Mouse (Mus musculus): ENCODE measurements around the gene Klhdc1. TPM values are rescaled to one million over a fixed set of nuclear protein-coding genes. Genes with fewer than 3 reads are reported as not detected.

Gene Klhdc1
- polyA plus RNA-seq, 1 experiment from 2014 or later: 20.2 TPM

DNA sequence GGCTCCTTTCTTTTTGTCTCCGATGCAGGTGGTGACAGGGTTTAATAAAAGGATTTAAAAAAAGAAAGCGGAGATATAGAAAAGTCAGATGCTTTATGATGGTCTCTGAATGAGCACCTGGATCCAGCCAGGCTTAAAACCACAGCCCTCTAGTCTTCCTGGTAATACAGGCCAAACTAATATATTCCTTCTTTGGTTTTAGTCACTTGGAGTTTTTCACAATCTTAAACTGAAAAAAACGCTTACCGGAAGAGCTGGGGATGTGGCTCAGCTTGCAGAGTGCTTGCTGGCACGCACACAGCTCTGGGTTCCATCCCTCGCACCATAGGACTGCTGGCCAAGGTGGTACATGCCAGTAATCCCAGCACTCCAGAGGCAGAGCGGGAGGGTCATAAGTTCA lies 24.4 kb upstream of the Klhdc1 start:
- no peaks in the 10 kb centered on the region for H3K4me1 ChIP-seq (replicated peaks; ENCODE audit: control insufficient read depth, insufficient read depth)
- H3K27ac ChIP-seq (replicated peaks): no peak overlapping the region
- DNase-seq (ENCODE audit: low spot score) (no peak), ATAC-seq (ENCODE audit: low FRiP score, low TSS enrichment) (no peak)
- H3K4me3 ChIP-seq (ENCODE audit: low read depth, low read length): no peak overlapping the region
- no peak for TF ChIP-seq CTCF (IDR thresholded peaks at IDR 0.05; ENCODE audit: low read depth)
- no peak for TF ChIP-seq EP300 (optimal IDR thresholded peaks at IDR 0.05)
- no peak overlapping the region for H3K4me2 ChIP-seq (replicated peaks; ENCODE audit: low read depth)
- H3K9me3 ChIP-seq (ENCODE audit: control insufficient read depth, low read length): no peaks in the 10 kb centered on the region
- 81% methylated on average over 7 of the region's 7 CpGs for WGBS
- H3K36me3 ChIP-seq (ENCODE audit: control insufficient read depth, insufficient read depth, low read length): no peaks in the 10 kb centered on the region
- H3K9ac ChIP-seq (ENCODE audit: low read length): no peak overlapping the region
- H3K27me3 ChIP-seq (ENCODE audit: control insufficient read depth, insufficient read depth, low read length): no peaks in the 10 kb centered on the region

GRCm38 (mm10) chr12:69220613-69221277 lies 20.2 kb upstream of the Klhdc1 start:
- no peak overlapping the region for H3K27ac ChIP-seq (replicated peaks)
- H3K36me3 ChIP-seq (ENCODE audit: control insufficient read depth, insufficient read depth, low read length): no peaks in the 10 kb centered on the region
- 89% methylated on average over 19 of the region's 19 CpGs for WGBS
- ATAC-seq (ENCODE audit: low FRiP score, low TSS enrichment): no peak
- H3K9ac ChIP-seq (ENCODE audit: low read length): no peak overlapping the region
- no peaks in the 10 kb centered on the region for H3K4me1 ChIP-seq (replicated peaks; ENCODE audit: control insufficient read depth, insufficient read depth)
- H3K4me2 ChIP-seq (replicated peaks; ENCODE audit: low read depth): no peak overlapping the region
- no peaks in the 10 kb centered on the region for H3K9me3 ChIP-seq (ENCODE audit: control insufficient read depth, low read length)
- no peak for TF ChIP-seq CTCF (IDR thresholded peaks at IDR 0.05; ENCODE audit: low read depth)
- no peak for TF ChIP-seq EP300 (optimal IDR thresholded peaks at IDR 0.05)
- DNase-seq (ENCODE audit: low spot score): no peak
- no peak overlapping the region for H3K4me3 ChIP-seq (ENCODE audit: low read depth, low read length)
- H3K27me3 ChIP-seq (ENCODE audit: control insufficient read depth, insufficient read depth, low read length): no peaks in the 10 kb centered on the region

- no peaks in the 10 kb centered on the region for H3K4me1 ChIP-seq (replicated peaks; ENCODE audit: control insufficient read depth, insufficient read depth)
- ATAC-seq (ENCODE audit: low FRiP score, low TSS enrichment) (peak; percentile 95), DNase-seq (ENCODE audit: low spot score) (peak; percentile 91)
- TF ChIP-seq EP300 (optimal IDR thresholded peaks at IDR 0.05): no peak
- TF ChIP-seq CTCF (IDR thresholded peaks at IDR 0.05; ENCODE audit: low read depth): no peak; the same call in 1 of the 2 replicates
- peak within 1 kb of the TSS; percentile 50 for H3K4me2 ChIP-seq (replicated peaks; ENCODE audit: low read depth)
- H3K9ac ChIP-seq (ENCODE audit: low read length): peak within 1 kb of the TSS; percentile 64
- WGBS: under 1% methylated on average over 37 of the region's 37 CpGs
- H3K36me3 ChIP-seq (ENCODE audit: control insufficient read depth, insufficient read depth, low read length): no peaks in the 10 kb centered on the region
- no peaks in the 10 kb centered on the region for H3K9me3 ChIP-seq (ENCODE audit: control insufficient read depth, low read length)
- peak within 1 kb of the TSS; percentile 88 for H3K27ac ChIP-seq (replicated peaks)
- H3K4me3 ChIP-seq (ENCODE audit: low read depth, low read length): peak within 1 kb of the TSS; percentile 72
- no peaks in the 10 kb centered on the region for H3K27me3 ChIP-seq (ENCODE audit: control insufficient read depth, insufficient read depth, low read length)
Measured at GRCm38 (mm10) chr12:69227776-69228466, 13.1 kb upstream of the Klhdc1 start, which contains the start of gene Pole2. TSS of gene Pole2 (minus strand) at chr12:69228195.

DNA sequence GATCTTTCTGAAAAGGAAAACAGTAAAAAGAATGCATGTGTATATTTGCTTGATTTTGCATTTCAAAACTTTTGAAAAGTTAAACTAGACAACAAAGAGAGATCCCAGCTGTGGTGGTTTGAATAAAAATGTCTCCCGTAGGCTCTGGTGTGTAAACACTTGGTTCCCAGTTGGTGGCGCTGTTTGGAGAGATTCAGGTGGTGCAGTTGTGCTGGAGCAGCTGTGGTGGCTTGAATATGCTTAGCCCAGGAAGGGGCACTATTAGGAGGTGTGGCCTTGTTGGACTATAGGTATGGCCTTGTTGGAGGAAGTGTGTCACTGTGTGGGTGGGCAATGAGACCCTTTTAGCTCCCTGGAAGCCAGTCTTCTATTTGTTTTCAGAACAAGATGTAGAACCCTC lies 11.7 kb upstream of the Klhdc1 start:
- Histone ChIP-seq H3K36me3 (ENCODE audit: control insufficient read depth, insufficient read depth, low read length) (no peaks in the 10 kb centered on the region), H3K27me3 (ENCODE audit: control insufficient read depth, insufficient read depth, low read length) (no peaks in the 10 kb centered on the region), H3K9me3 (ENCODE audit: control insufficient read depth, low read length) (no peaks in the 10 kb centered on the region), H3K4me3 (ENCODE audit: low read depth, low read length) (no peak overlapping the region), H3K27ac (replicated peaks) (no peak overlapping the region), H3K4me1 (replicated peaks; ENCODE audit: control insufficient read depth, insufficient read depth) (no peaks in the 10 kb centered on the region), H3K9ac (ENCODE audit: low read length) (no peak overlapping the region), H3K4me2 (replicated peaks; ENCODE audit: low read depth) (no peak overlapping the region)
- TF ChIP-seq EP300 (optimal IDR thresholded peaks at IDR 0.05): no peak
- peak; percentile 59 for TF ChIP-seq CTCF (IDR thresholded peaks at IDR 0.05; ENCODE audit: low read depth)
- 54% methylated on average over 2 of the region's 2 CpGs for WGBS
- ATAC-seq (ENCODE audit: low FRiP score, low TSS enrichment) (no peak), DNase-seq (ENCODE audit: low spot score) (peak; percentile 30)

DNA sequence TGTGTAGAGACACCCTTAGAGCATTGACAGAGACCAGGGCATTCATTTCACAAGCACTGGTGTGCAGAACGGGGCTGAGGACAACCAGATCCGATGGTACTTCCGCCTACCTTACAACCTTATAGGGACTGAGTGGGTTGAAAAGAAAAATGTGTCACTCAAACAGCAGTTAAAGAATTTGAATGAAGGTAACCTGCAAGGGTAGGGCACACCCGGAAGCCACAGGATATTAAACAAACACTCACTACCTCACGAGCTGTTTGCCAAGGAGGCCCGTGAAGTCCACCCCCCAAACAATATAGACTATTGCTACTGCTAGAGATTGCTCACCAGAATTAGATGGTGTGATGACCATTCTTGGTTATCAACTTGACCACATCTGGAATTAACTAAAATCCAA lies 5.2 kb upstream of the Klhdc1 start:
- 61% methylated on average over 6 of the region's 6 CpGs for WGBS

GRCm38 (mm10) chr12:69238284-69238683 lies 2.7 kb upstream of the Klhdc1 start:
- H3K36me3 ChIP-seq (ENCODE audit: control insufficient read depth, insufficient read depth, low read length): no peaks in the 10 kb centered on the region
- TF ChIP-seq EP300 (optimal IDR thresholded peaks at IDR 0.05) (no peak), CTCF (IDR thresholded peaks at IDR 0.05; ENCODE audit: low read depth) (peak; percentile 26)
- H3K4me1 ChIP-seq (replicated peaks; ENCODE audit: control insufficient read depth, insufficient read depth): no peaks in the 10 kb centered on the region
- no peaks in the 10 kb centered on the region for H3K27me3 ChIP-seq (ENCODE audit: control insufficient read depth, insufficient read depth, low read length)
- H3K4me2 ChIP-seq (replicated peaks; ENCODE audit: low read depth): no peak overlapping the region
- DNase-seq (ENCODE audit: low spot score) (no peak), ATAC-seq (ENCODE audit: low FRiP score, low TSS enrichment) (no peak)
- 39% methylated on average over 3 of the region's 3 CpGs for WGBS
- no peak overlapping the region for H3K27ac ChIP-seq (replicated peaks)
- H3K4me3 ChIP-seq (ENCODE audit: low read depth, low read length): no peak overlapping the region
- no peak overlapping the region for H3K9ac ChIP-seq (ENCODE audit: low read length)
- no peaks in the 10 kb centered on the region for H3K9me3 ChIP-seq (ENCODE audit: control insufficient read depth, low read length)

More for the DNA sequence above, 5.2 kb upstream of the Klhdc1 start:
- peak; percentile 47 for DNase-seq (ENCODE audit: low spot score)
- no peak overlapping the region for H3K4me2 ChIP-seq (replicated peaks; ENCODE audit: low read depth)
- TF ChIP-seq EP300 (optimal IDR thresholded peaks at IDR 0.05): no peak
- H3K4me3 ChIP-seq (ENCODE audit: low read depth, low read length): no peak overlapping the region
- H3K9me3 ChIP-seq (ENCODE audit: control insufficient read depth, low read length): no peaks in the 10 kb centered on the region
- H3K4me1 ChIP-seq (replicated peaks; ENCODE audit: control insufficient read depth, insufficient read depth): no peaks in the 10 kb centered on the region
- H3K9ac ChIP-seq (ENCODE audit: low read length): no peak overlapping the region
- peak; percentile 90 for ATAC-seq (ENCODE audit: low FRiP score, low TSS enrichment)
- H3K27me3 ChIP-seq (ENCODE audit: control insufficient read depth, insufficient read depth, low read length): no peaks in the 10 kb centered on the region
- no peak overlapping the region for H3K27ac ChIP-seq (replicated peaks)
- H3K36me3 ChIP-seq (ENCODE audit: control insufficient read depth, insufficient read depth, low read length): no peaks in the 10 kb centered on the region

All from stomach, postnatal 0 days (tissue).